Mouse (Mus musculus) thymus, adult 2 months (tissue): Measurements from ENCODE around the gene Vwce.

Experiments
- CTCF ChIP-seq: fragments of 200-500 bp; IDR thresholded peaks from 2 replicates; pipeline ENCODE4 v1.5.1; 2012; ENCODE audit warnings: mild to moderate bottlenecking, control low read depth, low read length, moderate library complexity, borderline replicate concordance; ENCODE audit not compliant: control insufficient read depth, poor library complexity, insufficient read depth; ENCODE audit errors: extremely low read depth
- POLR2A ChIP-seq: fragments of 200-500 bp; IDR thresholded peaks from 2 replicates; pipeline ENCODE4 v1.6.1; 2012; ENCODE audit warnings: mild to moderate bottlenecking, low read length, control low read depth, moderate library complexity; ENCODE audit not compliant: control insufficient read depth, poor library complexity, insufficient read depth; ENCODE audit errors: extremely low read depth

DNA sequence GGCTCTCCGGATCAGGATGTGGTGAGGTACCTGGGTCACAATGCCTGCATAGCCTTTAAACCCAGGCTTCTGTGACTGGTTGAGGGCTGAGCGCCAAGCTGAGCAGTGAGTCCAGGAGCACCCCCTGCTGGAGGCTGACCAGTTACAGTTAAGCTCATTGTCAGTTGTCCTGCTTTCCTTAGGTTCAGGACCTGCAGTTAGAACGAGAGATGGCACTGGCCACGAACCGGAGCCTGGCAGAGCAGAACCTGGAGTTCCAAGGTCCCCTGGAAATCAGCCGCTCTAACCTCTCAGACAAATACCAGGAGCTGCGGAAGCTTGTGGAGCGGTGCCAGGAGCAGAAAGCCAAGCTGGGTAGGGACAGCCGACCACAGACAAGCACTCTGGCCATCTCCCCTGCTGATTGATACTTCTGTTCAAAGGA, 76.1 kb downstream of the Vwce start:
- TF ChIP-seq CTCF: 0 out of 2 replicates have a peak, but pooled peaks have one; percentile 49
- no peak for TF ChIP-seq POLR2A
